Mouse (Mus musculus): ENCODE measurements around the gene Zfp646. TPM values are rescaled to one million over a fixed set of nuclear protein-coding genes. Genes with fewer than 3 reads are reported as not detected.

Zfp646 gene
- total and polyA plus RNA-seq, 2 experiments: 7.4 to 8.8 TPM

GRCm38 (mm10) chr7:127934075-127934474 lies 58.1 kb downstream of the Zfp646 start:
- H3K36me3 ChIP-seq (ENCODE audit: control insufficient read depth, insufficient read depth, low read length): no peaks in the 10 kb centered on the region
- no peak for DNase-seq (ENCODE audit: extremely low read depth, low read depth, low spot score)
- WGBS: 86% methylated on average over 5 of the region's 5 CpGs
- TF ChIP-seq POLR2A (IDR thresholded peaks at IDR 0.05; ENCODE audit: extremely low read depth, insufficient read depth, low read length) (no peak), CTCF (IDR thresholded peaks at IDR 0.05; ENCODE audit: low read depth, low read length) (no peak)
- no peak overlapping the region for H3K27ac ChIP-seq (replicated peaks; ENCODE audit: insufficient read depth, low read depth, low read length)
- H3K79me2 ChIP-seq (ENCODE audit: control insufficient read depth, insufficient read depth, low read length): no peaks in the 10 kb centered on the region
- no peak overlapping the region for H3K9ac ChIP-seq (ENCODE audit: low read depth, low read length)
- H3K4me3 ChIP-seq (ENCODE audit: insufficient read depth, low read depth, low read length): no peak overlapping the region
- H3K4me1 ChIP-seq (ENCODE audit: control insufficient read depth, insufficient read depth, low read length): peaks cover 16% of the 10 kb centered on the region
- no peaks in the 10 kb centered on the region for H3K27me3 ChIP-seq (ENCODE audit: control insufficient read depth, insufficient read depth, low read length)

- Histone ChIP-seq H3K27ac (replicated peaks; ENCODE audit: insufficient read depth, low read depth, low read length) (peak overlapping the region; percentile 60; the same call in 1 of the 2 replicates), H3K9ac (ENCODE audit: low read depth, low read length) (peak overlapping the region; percentile 85), H3K79me2 (ENCODE audit: control insufficient read depth, insufficient read depth, low read length) (no peaks in the 10 kb centered on the region), H3K4me3 (ENCODE audit: insufficient read depth, low read depth, low read length) (peak overlapping the region; percentile 78), H3K4me1 (ENCODE audit: control insufficient read depth, insufficient read depth, low read length) (peaks cover 12% of the 10 kb centered on the region), H3K27me3 (ENCODE audit: control insufficient read depth, insufficient read depth, low read length) (no peaks in the 10 kb centered on the region), H3K36me3 (ENCODE audit: control insufficient read depth, insufficient read depth, low read length) (no peaks in the 10 kb centered on the region)
- peak; percentile 84 for DNase-seq (ENCODE audit: extremely low read depth, low read depth, low spot score)
- WGBS: 7% methylated on average over 32 of the region's 32 CpGs
- TF ChIP-seq CTCF (IDR thresholded peaks at IDR 0.05; ENCODE audit: low read depth, low read length): peak; percentile 91
- peak; percentile 72 for TF ChIP-seq POLR2A (IDR thresholded peaks at IDR 0.05; ENCODE audit: extremely low read depth, insufficient read depth, low read length)
Observed at GRCm38 (mm10) chr7:127935028-127935722, 59.2 kb downstream of the Zfp646 start.

Other genes starting within 250 kb of the Zfp646 start
- gene Bcl7c, start 167.3 kb upstream of the Zfp646 start, total RNA-seq (2014; rRNA removed): 7.3 and 7.6 TPM in 2 replicates
- gene Bcl7c, start 167.3 kb upstream of the Zfp646 start, polyA plus RNA-seq (2012; rRNA removed): 20.0 and 23.2 TPM in 2 replicates
- gene Ctf1, start 163.5 kb upstream of the Zfp646 start, total RNA-seq (2014; rRNA removed): 2.7 and 4.4 TPM in 2 replicates
- gene Ctf1, start 163.5 kb upstream of the Zfp646 start, polyA plus RNA-seq (2012; rRNA removed): 10.5 and 15.9 TPM in 2 replicates
- gene Ctf2, start 144.1 kb upstream of the Zfp646 start, total RNA-seq (2014; rRNA removed): not detected in 2 replicates
- gene Ctf2, start 144.1 kb upstream of the Zfp646 start, polyA plus RNA-seq (2012; rRNA removed): not detected in 2 replicates
- 1.9 and 2.4 TPM in 2 replicates for gene Fbxl19, start 131.7 kb upstream of the Zfp646 start, total RNA-seq (2014; rRNA removed)
- gene Fbxl19, start 131.7 kb upstream of the Zfp646 start, polyA plus RNA-seq (2012; rRNA removed): 3.9 and 4.7 TPM in 2 replicates
- gene Orai3, start 106.4 kb upstream of the Zfp646 start, total RNA-seq (2014; rRNA removed): 10.2 and 14.7 TPM in 2 replicates
- gene Orai3, start 106.4 kb upstream of the Zfp646 start, polyA plus RNA-seq (2012; rRNA removed): 21.1 and 26.6 TPM in 2 replicates
- 2.6 and 5.4 TPM in 2 replicates for gene Setd1a, start 99.6 kb upstream of the Zfp646 start, total RNA-seq (2014; rRNA removed)
- 5.5 and 7.8 TPM in 2 replicates for gene Setd1a, start 99.6 kb upstream of the Zfp646 start, polyA plus RNA-seq (2012; rRNA removed)
- gene Gm49388, start 90.6 kb upstream of the Zfp646 start, total RNA-seq (2014; rRNA removed): not detected in 2 replicates
- gene Gm49388, start 90.6 kb upstream of the Zfp646 start, polyA plus RNA-seq (2012; rRNA removed): not detected in 2 replicates
- 458 and 477 TPM in 2 replicates for gene Hsd3b7, start 75.6 kb upstream of the Zfp646 start, total RNA-seq (2014; rRNA removed)
- gene Hsd3b7, start 75.6 kb upstream of the Zfp646 start, polyA plus RNA-seq (2012; rRNA removed): 1,150 and 1,162 TPM in 2 replicates
- gene Stx4a, start 51.9 kb upstream of the Zfp646 start, total RNA-seq (2014; rRNA removed): 16.7 and 18.5 TPM in 2 replicates
- 34.7 and 38.3 TPM in 2 replicates for gene Stx4a, start 51.9 kb upstream of the Zfp646 start, polyA plus RNA-seq (2012; rRNA removed)
- gene Stx1b, start 51.7 kb upstream of the Zfp646 start, total RNA-seq (2014; rRNA removed): 0.55 and 0.87 TPM in 2 replicates
- gene Stx1b, start 51.7 kb upstream of the Zfp646 start, polyA plus RNA-seq (2012; rRNA removed): 7.9 TPM in 2 replicates
- 0.65 and 0.94 TPM in 2 replicates for gene Zfp668, start 607 bp downstream of the Zfp646 start, total RNA-seq (2014; rRNA removed)
- gene Zfp668, start 607 bp downstream of the Zfp646 start, polyA plus RNA-seq (2012; rRNA removed): 2.1 and 2.2 TPM in 2 replicates
- 2.3 and 2.5 TPM in 2 replicates for gene Prss53, start 14.7 kb downstream of the Zfp646 start, total RNA-seq (2014; rRNA removed)
- 9.2 and 12.0 TPM in 2 replicates for gene Prss53, start 14.7 kb downstream of the Zfp646 start, polyA plus RNA-seq (2012; rRNA removed)
- not detected in 2 replicates for gene Gm21974, start 19.2 kb downstream of the Zfp646 start, total RNA-seq (2014; rRNA removed)
- gene Gm21974, start 19.2 kb downstream of the Zfp646 start, polyA plus RNA-seq (2012; rRNA removed): not detected in 2 replicates
- 261 and 316 TPM in 2 replicates for gene Vkorc1, start 19.4 kb downstream of the Zfp646 start, total RNA-seq (2014; rRNA removed)
- gene Vkorc1, start 19.4 kb downstream of the Zfp646 start, polyA plus RNA-seq (2012; rRNA removed): 833 and 889 TPM in 2 replicates
- gene Bckdk, start 27.9 kb downstream of the Zfp646 start, total RNA-seq (2014; rRNA removed): 8.2 and 12.0 TPM in 2 replicates
- 17.5 and 19.8 TPM in 2 replicates for gene Bckdk, start 27.9 kb downstream of the Zfp646 start, polyA plus RNA-seq (2012; rRNA removed)
- gene Kat8, start 36.3 kb downstream of the Zfp646 start, total RNA-seq (2014; rRNA removed): 15.8 and 18.3 TPM in 2 replicates
- 11.5 and 12.6 TPM in 2 replicates for gene Kat8, start 36.3 kb downstream of the Zfp646 start, polyA plus RNA-seq (2012; rRNA removed)
- 2.9 and 5.9 TPM in 2 replicates for gene Prss8, start 53.9 kb downstream of the Zfp646 start, total RNA-seq (2014; rRNA removed)
- gene Prss8, start 53.9 kb downstream of the Zfp646 start, polyA plus RNA-seq (2012; rRNA removed): 3.8 and 8.6 TPM in 2 replicates
- gene Prss36, start 70.5 kb downstream of the Zfp646 start, total RNA-seq (2014; rRNA removed): 8.1 and 8.7 TPM in 2 replicates
- gene Prss36, start 70.5 kb downstream of the Zfp646 start, polyA plus RNA-seq (2012; rRNA removed): 17.2 and 18.2 TPM in 2 replicates
- 28.6 and 31.5 TPM in 2 replicates for gene Fus, start 91.2 kb downstream of the Zfp646 start, total RNA-seq (2014; rRNA removed)
- 64.8 and 102 TPM in 2 replicates for gene Fus, start 91.2 kb downstream of the Zfp646 start, polyA plus RNA-seq (2012; rRNA removed)
- 1.5 and 2.8 TPM in 2 replicates for gene Pycard, start 117.6 kb downstream of the Zfp646 start, total RNA-seq (2014; rRNA removed)
- gene Pycard, start 117.6 kb downstream of the Zfp646 start, polyA plus RNA-seq (2012; rRNA removed): 4.5 and 5.0 TPM in 2 replicates
- gene Trim72, start 127.7 kb downstream of the Zfp646 start, total RNA-seq (2014; rRNA removed): 0.28 TPM in 1 of 2 replicates, not detected in the other
- 0.15 and 0.19 TPM in 2 replicates for gene Trim72, start 127.7 kb downstream of the Zfp646 start, polyA plus RNA-seq (2012; rRNA removed)
- gene Itgam, start 186.4 kb downstream of the Zfp646 start, total RNA-seq (2014; rRNA removed): 0.60 and 0.65 TPM in 2 replicates
- 0.29 and 0.83 TPM in 2 replicates for gene Itgam, start 186.4 kb downstream of the Zfp646 start, polyA plus RNA-seq (2012; rRNA removed)
- gene Gm49368, start 186.5 kb downstream of the Zfp646 start, total RNA-seq (2014; rRNA removed): not detected in 2 replicates
- 0.09 TPM in 1 of 2 replicates, not detected in the other for gene Gm49368, start 186.5 kb downstream of the Zfp646 start, polyA plus RNA-seq (2012; rRNA removed)